Comparison of ENCODE assay signal across 7 mouse cellular contexts in the genomic region with DNA sequence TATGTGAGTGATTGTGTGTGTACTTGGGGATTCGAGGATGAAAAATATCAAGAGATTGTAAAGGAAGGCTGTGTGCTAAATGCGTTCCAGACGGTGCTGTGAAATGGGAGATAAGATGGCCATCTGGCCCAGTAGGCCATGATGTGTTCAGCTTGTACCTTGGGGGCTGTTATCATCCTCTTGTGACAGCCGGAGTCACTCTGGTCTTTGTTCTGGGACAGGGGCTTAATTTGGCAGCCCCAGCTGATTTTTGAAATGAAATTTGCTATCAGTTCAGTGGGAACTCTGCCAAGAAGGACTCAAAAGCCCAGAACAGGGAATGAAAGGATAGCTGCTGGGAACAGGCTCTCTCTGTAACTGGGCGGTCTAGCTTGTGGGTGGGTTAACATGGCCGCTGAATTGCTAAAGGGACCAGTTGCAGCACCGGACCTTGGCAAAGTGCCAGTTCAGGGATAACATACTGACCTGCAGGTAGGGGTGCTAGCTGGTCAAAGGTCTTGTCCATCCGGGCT.
A peak's percentile ranks its signal among the peaks of the same experiment; 100 is the strongest.
DNase-seq lines count a peak whose midpoint lies in the region; ATAC-seq and TF ChIP-seq lines count a peak whose summit lies in the region.

No protein-coding gene starts in this region.

- H3K4me1 ChIP-seq in heart, postnatal 0 days (ENCODE audit: control insufficient read depth, insufficient read depth), result peaks cover 68% of the 10 kb centered on the region
- peaks cover 33% of the 10 kb centered on the region for H3K4me1 ChIP-seq in midbrain, embryonic 12.5 days

- H3K4me2 ChIP-seq in heart, postnatal 0 days (ENCODE audit: low read depth, low read length), result peak overlapping the region; percentile 7
- H3K4me2 ChIP-seq in midbrain, embryonic 12.5 days (replicated peaks), result no peak overlapping the region

- TF ChIP-seq CTCF in brain, embryonic 14.5 days (IDR thresholded peaks at IDR 0.05; ENCODE audit: borderline replicate concordance, extremely low read depth, insufficient read depth, insufficient read length), result no peak
- TF ChIP-seq CTCF in heart, postnatal 0 days (IDR thresholded peaks at IDR 0.05; ENCODE audit: low read depth), result no peak

- TF ChIP-seq EP300 in heart, postnatal 0 days (IDR thresholded peaks at IDR 0.05; ENCODE audit: low read depth), result peak; percentile 98

- peaks cover 5% of the 10 kb centered on the region for H3K9me3 ChIP-seq in heart, postnatal 0 days (replicated peaks; ENCODE audit: control insufficient read depth, low read length)
- H3K9me3 ChIP-seq in midbrain, embryonic 12.5 days, result 0 out of 2 replicates have a peak, but pooled peaks cover 7% of the 10 kb centered on the region

- H3K27me3 ChIP-seq in heart, postnatal 0 days (ENCODE audit: control insufficient read depth, insufficient read depth, low read length), result no peaks in the 10 kb centered on the region
- no peaks in the 10 kb centered on the region for H3K27me3 ChIP-seq in midbrain, embryonic 12.5 days

- peak; percentile 89 for DNase-seq in brain, embryonic 14.5 days (ENCODE audit: low read depth)
- peak; percentile 30 for DNase-seq in embryo, embryonic 9.5 days (ENCODE audit: extremely low spot score)
- peak; percentile 94 for DNase-seq in heart, postnatal 0 days (ENCODE audit: low spot score)
- DNase-seq in kidney, postnatal 14 days, result peak; percentile 85
- DNase-seq in thymus, postnatal 25 days, result no peak
- no peak for DNase-seq in T-cell, adult 2 months (ENCODE audit: low spot score)

- ATAC-seq in heart, postnatal 0 days (ENCODE audit: insufficient read depth, low read depth), result peak; percentile 70
- peak; percentile 41; the same call in 1 of the 2 replicates for ATAC-seq in midbrain, embryonic 12.5 days (ENCODE audit: low FRiP score, low read depth)

- H3K27ac ChIP-seq in heart, postnatal 0 days (ENCODE audit: low read depth), result peak overlapping the region; percentile 99
- peak overlapping the region; percentile 84 for H3K27ac ChIP-seq in midbrain, embryonic 12.5 days (replicated peaks)

- H3K9ac ChIP-seq in heart, postnatal 0 days (replicated peaks; ENCODE audit: low read depth, low read length), result peak overlapping the region; percentile 29
- no peak overlapping the region for H3K9ac ChIP-seq in midbrain, embryonic 12.5 days (replicated peaks)

- TF ChIP-seq POLR2A in brain, embryonic 14.5 days (IDR thresholded peaks at IDR 0.05; ENCODE audit: borderline replicate concordance, extremely low read depth, insufficient read depth, insufficient read length, poor library complexity, severe bottlenecking), result no peak

- no peak overlapping the region for H3K4me3 ChIP-seq in heart, postnatal 0 days (ENCODE audit: low read depth, low read length)
- H3K4me3 ChIP-seq in midbrain, embryonic 12.5 days, result no peak overlapping the region

- WGBS in heart, postnatal 0 days, result 8% methylated on average over 8 of the region's 8 CpGs
- WGBS in midbrain, embryonic 12.5 days, result 64% methylated on average over 8 of the region's 8 CpGs

- peaks cover 13% of the 10 kb centered on the region for H3K36me3 ChIP-seq in heart, postnatal 0 days (replicated peaks; ENCODE audit: control insufficient read depth, insufficient read depth, low read length)
- 0 out of 2 replicates have a peak, but pooled peaks cover 3% of the 10 kb centered on the region for H3K36me3 ChIP-seq in midbrain, embryonic 12.5 days

Comparison
In these comparisons a context has a peak if more than half of its experiments do, and no peak if none do; other contexts are left out.
1. DNase-seq: peak in brain, embryonic 14.5 days (single experiment), embryo, embryonic 9.5 days (single experiment), heart, postnatal 0 days (single experiment) and kidney, postnatal 14 days (single experiment); none in thymus, postnatal 25 days (single experiment) and T-cell, adult 2 months (single experiment).